Mouse (Mus musculus) embryonic facial prominence, embryonic 10.5 days (tissue): Measurements from ENCODE around the gene Sphk1. TPM values are rescaled to one million over a fixed set of nuclear protein-coding genes. Genes with fewer than 3 reads are reported as not detected.

ENCODE experiments used
- DNase-seq: peaks from one replicate; pipeline ENCODE4 v3.0.0-alpha.2; 2017; ENCODE audit warnings: low spot score
- H3K27ac ChIP-seq: fragments of 300-500 bp; sonication (generic); replicated peaks from 2 replicates; pipeline ENCODE4 v1.5.1; 2016; ENCODE audit warnings: mild to moderate bottlenecking
- H3K27me3 ChIP-seq: fragments of 300-500 bp; sonication (generic); replicated peaks from 2 replicates; pipeline ENCODE4 v1.6.1; 2016; ENCODE audit warnings: low read depth, mild to moderate bottlenecking; ENCODE audit not compliant: poor library complexity, severe bottlenecking
- H3K36me3 ChIP-seq: fragments of 300-500 bp; sonication (generic); replicated peaks from 2 replicates; pipeline ENCODE4 v1.6.1; 2016; ENCODE audit warnings: mild to moderate bottlenecking, moderate library complexity
- H3K4me1 ChIP-seq: fragments of 300-500 bp; sonication (generic); 2 replicates; pipeline ENCODE4 v1.6.1; 2016
- H3K4me3 ChIP-seq: fragments of 300-500 bp; sonication (generic); 2 replicates; pipeline ENCODE4 v1.5.1; 2016; ENCODE audit warnings: mild to moderate bottlenecking, moderate library complexity
- H3K9me3 ChIP-seq: fragments of 300-500 bp; sonication (generic); 2 replicates; pipeline ENCODE4 v1.6.1; 2016; ENCODE audit warnings: mild to moderate bottlenecking
- WGBS: fragments of 180-500 bp; shearing (Covaris S2); methylation state at CpG from one replicate; pipeline ENCODE4 v1.1.7; 2016; 5-methylcytosine and 5-hydroxymethylcytosine counted together
- polyA plus RNA-seq: library from polyadenylated mRNA; unstranded; fragments of >200 nt; fragmentation: Nextera tagmentation; extraction: Ambion mirVana; gene quantifications from 2 replicates; pipeline ENCODE4 v1.2.1, GENCODE M21; 2016

The Sphk1 gene
- polyA plus RNA-seq, 1 experiment from 2014 or later: 6.5 TPM

- Histone ChIP-seq H3K4me1 (peaks cover 70% of the 10 kb centered on the region), H3K27ac (no peak overlapping the region), H3K9me3 (no peaks in the 10 kb centered on the region), H3K4me3 (no peak overlapping the region), H3K27me3 (no peaks in the 10 kb centered on the region), H3K36me3 (peaks cover 18% of the 10 kb centered on the region)
- no peak for DNase-seq
- 74% methylated on average over 6 of the region's 6 CpGs for WGBS
Measured at GRCm38 (mm10) chr11:116574982-116575381, 44.3 kb downstream of the Sphk1 start.

GRCm38 (mm10) chr11:116575396-116575795, 44.7 kb downstream of the Sphk1 start:
- H3K4me1 ChIP-seq: peaks cover 74% of the 10 kb centered on the region
- no peaks in the 10 kb centered on the region for H3K9me3 ChIP-seq
- WGBS: 88% methylated on average over 2 of the region's 2 CpGs
- peaks cover 18% of the 10 kb centered on the region for H3K36me3 ChIP-seq
- DNase-seq: no peak
- no peaks in the 10 kb centered on the region for H3K27me3 ChIP-seq
- no peak overlapping the region for H3K27ac ChIP-seq
- H3K4me3 ChIP-seq: no peak overlapping the region

- Histone ChIP-seq H3K36me3 (peaks cover 8% of the 10 kb centered on the region), H3K27me3 (no peaks in the 10 kb centered on the region), H3K27ac (no peak overlapping the region), H3K4me3 (peak overlapping the region; percentile 98; the same call in 1 of the 2 replicates), H3K9me3 (no peaks in the 10 kb centered on the region), H3K4me1 (peaks cover 52% of the 10 kb centered on the region)
- WGBS: 92% methylated on average over 3 of the region's 3 CpGs
- DNase-seq: no peak
Measured at GRCm38 (mm10) chr11:116579280-116579679, 48.6 kb downstream of the Sphk1 start.

GRCm38 (mm10) chr11:116580031-116580652, 49.4 kb downstream of the Sphk1 start:
- WGBS: 24% methylated on average over 10 of the region's 10 CpGs

GRCm38 (mm10) chr11:116580711-116581375, 50.1 kb downstream of the Sphk1 start:
- Histone ChIP-seq H3K36me3 (peaks cover 8% of the 10 kb centered on the region), H3K27me3 (no peaks in the 10 kb centered on the region), H3K9me3 (no peaks in the 10 kb centered on the region), H3K4me1 (peaks cover 37% of the 10 kb centered on the region), H3K4me3 (peak overlapping the region; percentile 98), H3K27ac (peak overlapping the region; percentile 94)
- peak; percentile 77 for DNase-seq
- WGBS: 1% methylated on average over 91 of the region's 91 CpGs

More at GRCm38 (mm10) chr11:116580031-116580652, 49.4 kb downstream of the Sphk1 start:
- peaks cover 44% of the 10 kb centered on the region for H3K4me1 ChIP-seq
- H3K27me3 ChIP-seq: no peaks in the 10 kb centered on the region
- H3K9me3 ChIP-seq: no peaks in the 10 kb centered on the region
- H3K27ac ChIP-seq: peak overlapping the region; percentile 94
- peaks cover 8% of the 10 kb centered on the region for H3K36me3 ChIP-seq
- no peak for DNase-seq
- H3K4me3 ChIP-seq: peak overlapping the region; percentile 98

- Histone ChIP-seq H3K9me3 (no peaks in the 10 kb centered on the region), H3K27me3 (no peaks in the 10 kb centered on the region), H3K4me3 (peak within 1 kb of the TSS; percentile 98), H3K27ac (peak within 1 kb of the TSS; percentile 94), H3K36me3 (peaks cover 8% of the 10 kb centered on the region), H3K4me1 (peaks cover 36% of the 10 kb centered on the region)
- 3% methylated on average over 51 of the region's 51 CpGs for WGBS
- peak; percentile 90 for DNase-seq
Measured at GRCm38 (mm10) chr11:116581376-116581814, 50.7 kb downstream of the Sphk1 start, which contains the start of gene Ube2o. Gene Ube2o (minus strand): TSS chr11:116581447.

GRCm38 (mm10) chr11:116585682-116586081, 55.0 kb downstream of the Sphk1 start:
- no peak overlapping the region for H3K27ac ChIP-seq
- no peaks in the 10 kb centered on the region for H3K9me3 ChIP-seq
- peaks cover 32% of the 10 kb centered on the region for H3K4me1 ChIP-seq
- peaks cover 24% of the 10 kb centered on the region for H3K27me3 ChIP-seq
- DNase-seq: no peak
- 76% methylated on average over 6 of the region's 6 CpGs for WGBS
- no peaks in the 10 kb centered on the region for H3K36me3 ChIP-seq
- no peak overlapping the region for H3K4me3 ChIP-seq

Other genes starting within 250 kb of the Sphk1 start
- gene Galr2, start 250.0 kb upstream of the Sphk1 start, polyA plus RNA-seq: 0.25 and 0.39 TPM in 2 replicates
- gene Exoc7, start 223.7 kb upstream of the Sphk1 start, polyA plus RNA-seq: 55.4 and 59.7 TPM in 2 replicates
- gene Foxj1, start 195.5 kb upstream of the Sphk1 start, polyA plus RNA-seq: 2.3 and 3.3 TPM in 2 replicates
- 12.7 and 15.7 TPM in 2 replicates for gene Rnf157, start 117.9 kb upstream of the Sphk1 start, polyA plus RNA-seq
- 43.7 and 46.4 TPM in 2 replicates for gene Ubald2, start 96.8 kb upstream of the Sphk1 start, polyA plus RNA-seq
- 0.23 and 0.44 TPM in 2 replicates for gene Qrich2, start 64.7 kb upstream of the Sphk1 start, polyA plus RNA-seq
- 233 and 242 TPM in 2 replicates for gene Prpsap1, start 36.7 kb upstream of the Sphk1 start, polyA plus RNA-seq
- 12.0 and 12.4 TPM in 2 replicates for gene Ube2o, start 50.5 kb downstream of the Sphk1 start, polyA plus RNA-seq
- not detected in 2 replicates for gene Aanat, start 55.5 kb downstream of the Sphk1 start, polyA plus RNA-seq
- 5.5 and 6.1 TPM in 2 replicates for gene Rhbdf2, start 96.1 kb downstream of the Sphk1 start, polyA plus RNA-seq
- 0.76 and 1.2 TPM in 2 replicates for gene Prcd, start 122.6 kb downstream of the Sphk1 start, polyA plus RNA-seq
- 5.0 and 5.7 TPM in 2 replicates for gene Cygb, start 123.4 kb downstream of the Sphk1 start, polyA plus RNA-seq
- gene St6galnac1, start 244.6 kb downstream of the Sphk1 start, polyA plus RNA-seq: not detected in 2 replicates